Mouse (Mus musculus): ENCODE results near the gene Parp3. TPM values are rescaled to one million over a fixed set of nuclear protein-coding genes. Genes with fewer than 3 reads are reported as not detected.

Parp3 gene
- total RNA-seq, 2 experiments from 2014 or later, result 37.8 to 55.4 TPM

DNA sequence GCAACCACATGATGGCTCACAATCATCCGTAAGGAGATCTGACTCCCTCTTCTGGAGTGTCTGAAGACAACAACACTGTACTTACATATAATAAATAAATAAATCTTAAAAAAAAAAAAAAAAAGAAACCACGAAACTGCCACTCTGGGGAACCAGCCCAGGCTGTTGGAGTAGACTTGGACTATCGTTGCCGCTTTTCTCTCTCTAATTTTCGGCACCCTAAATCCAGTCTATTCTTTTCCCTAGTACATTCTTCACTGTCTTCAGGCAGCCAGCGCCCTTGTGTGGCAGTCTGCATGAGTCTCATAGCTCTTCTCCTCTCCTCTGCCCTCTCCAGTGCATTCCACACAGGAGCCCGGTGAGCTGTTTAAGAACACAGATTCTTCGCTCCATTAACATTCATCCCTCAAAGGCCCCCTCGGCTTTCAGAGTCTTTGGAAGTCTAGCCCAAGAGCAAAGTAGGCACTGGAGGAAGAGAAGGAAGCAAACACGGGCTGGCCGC is 48.0 kb downstream of the Parp3 start:
- DNase-seq, result no peak

DNA sequence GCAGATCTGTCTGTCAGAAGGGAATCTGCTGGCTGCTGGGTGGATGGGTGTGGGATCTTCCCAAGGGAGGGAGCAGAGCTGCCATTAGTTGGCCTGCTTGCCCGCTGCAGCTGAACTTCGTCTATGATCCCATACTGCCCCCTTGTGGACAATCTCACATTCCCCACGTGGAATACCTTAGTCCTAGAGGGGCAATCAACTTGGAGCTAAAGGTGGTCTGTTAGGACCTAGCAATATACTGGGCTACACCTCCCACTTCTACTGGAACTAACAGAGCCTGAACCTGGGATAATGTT is 54.9 kb downstream of the Parp3 start:
- peak; percentile 85 to 89 for DNase-seq

DNA sequence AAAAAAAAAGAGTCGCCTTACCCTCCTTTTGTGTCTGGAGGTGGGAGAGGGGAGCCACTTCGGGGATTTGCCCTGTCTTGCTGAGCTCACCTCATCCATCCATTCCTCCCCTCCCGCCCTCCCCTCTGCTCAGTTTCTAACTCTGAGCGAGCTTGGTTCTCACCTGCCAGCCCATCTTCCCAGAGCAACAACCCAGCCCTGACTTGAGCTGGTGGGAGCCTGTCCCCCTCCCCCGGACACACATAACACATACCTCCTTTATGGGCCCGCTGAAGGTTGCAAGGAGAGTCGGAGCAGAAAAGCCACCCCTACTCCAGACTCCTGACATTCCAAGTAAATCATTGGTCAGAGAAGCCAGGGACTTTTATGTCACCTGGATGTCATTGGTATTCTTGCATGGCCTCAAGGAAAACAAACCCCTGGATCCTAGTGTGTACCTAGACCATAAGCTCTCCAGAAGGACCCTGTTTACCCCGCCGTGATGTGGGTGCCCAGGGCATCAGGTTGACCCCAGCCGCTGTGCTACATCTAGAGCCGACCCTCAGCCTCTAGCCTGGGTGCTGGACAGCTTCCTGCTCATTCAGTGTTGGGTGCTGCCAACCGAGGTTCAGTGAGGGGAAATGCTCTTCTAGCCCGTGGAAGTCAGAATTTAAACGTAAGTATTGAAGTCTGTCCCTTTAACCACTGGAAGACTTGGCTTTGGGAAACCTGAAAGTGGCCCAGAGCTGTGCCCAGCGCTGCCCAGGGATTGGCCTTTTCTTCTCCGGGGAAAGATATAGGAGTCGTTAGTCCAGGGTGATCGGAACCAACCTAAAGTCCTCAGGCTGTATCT is 55.5 kb downstream of the Parp3 start:
- no peak for DNase-seq

DNA sequence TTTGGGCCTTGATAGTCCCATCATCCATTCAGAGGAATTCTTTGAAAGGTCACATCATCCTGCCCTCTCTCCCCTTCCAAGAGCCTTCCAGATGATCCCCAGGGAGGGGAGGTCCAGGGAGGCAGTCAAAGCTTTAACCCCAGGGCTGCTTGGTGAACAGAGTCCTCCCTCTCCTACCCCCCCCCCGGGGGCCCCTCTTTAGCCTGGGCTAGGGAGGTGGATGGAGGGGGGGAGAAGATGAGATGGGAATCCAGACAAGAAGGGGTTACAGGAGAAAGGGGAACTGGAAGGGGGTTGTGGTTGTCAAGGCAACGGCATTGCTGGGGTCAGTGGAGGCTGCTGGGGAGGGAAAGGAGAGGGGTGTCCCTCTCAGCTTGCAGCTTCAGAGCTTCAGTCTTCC is 56.1 kb downstream of the Parp3 start:
- no peak for DNase-seq

Other genes with a start within 250 kb of the Parp3 start
- 1,000 to 10,000 TPM; 1,599 to 3,152 TPM for gene Alas1, start 228.3 kb downstream of the Parp3 start, total RNA-seq (2021)
- gene Poc1a, start 195.9 kb downstream of the Parp3 start, total RNA-seq (2021), result 1 to 10 TPM; 3.6 to 5.6 TPM
- gene Dusp7, start 108.3 kb downstream of the Parp3 start, total RNA-seq (2021), result 10 to 100 TPM; 16.4 to 24.1 TPM
- gene Rpl29, start 47.5 kb downstream of the Parp3 start, total RNA-seq (2021), result 100 to 1,000 TPM; 403 to 411 TPM
- 10 to 100 TPM; 11.7 to 14.8 TPM for gene Acy1, start 38.6 kb downstream of the Parp3 start, total RNA-seq (2021)
- 10 to 100 TPM; 25.2 to 45.0 TPM for gene Abhd14b, start 29.5 kb downstream of the Parp3 start, total RNA-seq (2021)
- gene Abhd14a, start 29.3 kb downstream of the Parp3 start, total RNA-seq (2021), result 10 to 100 TPM; 18.9 to 20.2 TPM
- gene Pcbp4, start 23.7 kb downstream of the Parp3 start, total RNA-seq (2021), result 10 to 100 TPM; 20.2 to 27.7 TPM
- gene Gpr62, start 11.0 kb downstream of the Parp3 start, total RNA-seq (2021), result under 1 TPM in 1 of 2 experiments, not detected in 1; 0.13 TPM
- gene Rrp9, start 986 bp downstream of the Parp3 start, total RNA-seq (2021), result 10 to 100 TPM; 28.0 to 37.2 TPM
- gene Iqcf1, start 23.0 kb upstream of the Parp3 start, total RNA-seq (2021), result not detected
- not detected for gene Iqcf5, start 37.6 kb upstream of the Parp3 start, total RNA-seq (2021)
- gene Iqcf3, start 84.7 kb upstream of the Parp3 start, total RNA-seq (2021), result not detected
- gene Iqcf4, start 94.0 kb upstream of the Parp3 start, total RNA-seq (2021), result not detected
- not detected for gene Iqcf6, start 149.6 kb upstream of the Parp3 start, total RNA-seq (2021)
- not detected for gene Grm2, start 179.1 kb upstream of the Parp3 start, total RNA-seq (2021)
- gene Tex264, start 209.0 kb upstream of the Parp3 start, total RNA-seq (2021), result 100 to 1,000 TPM; 109 to 149 TPM

Data from adrenal gland, postnatal 36 days (tissue).